Mouse (Mus musculus) CH12.LX (cell line): ENCODE measurements around the gene Fbxl22. TPM values are rescaled to one million over a fixed set of nuclear protein-coding genes. Genes with fewer than 3 reads are reported as not detected.

ENCODE experiments used
- DNase-seq: peaks from one replicate; pipeline ENCODE4 v3.0.0-alpha.2; 2013; ENCODE audit errors: extremely low read depth
- H3K27ac ChIP-seq: 2 replicates; pipeline ENCODE4 v1.5.1; 2012; ENCODE audit warnings: low read depth, mild to moderate bottlenecking, control low read depth, moderate library complexity; ENCODE audit not compliant: insufficient read depth
- H3K27me3 ChIP-seq: replicated peaks from 2 replicates; pipeline ENCODE3; 2012; ENCODE audit warnings: inconsistent platforms
- H3K36me3 ChIP-seq, 2 experiments: replicated peaks in 1 of 2; 2 replicates each; pipeline versions ENCODE3 to v1.6.1; 2012; ENCODE audit warnings: inconsistent platforms in 1 of 2, low read length in 1 of 2, mild to moderate bottlenecking in 1 of 2, mixed read lengths in 1 of 2, moderate library complexity in 1 of 2; ENCODE audit not compliant: control insufficient read depth in 1 of 2, insufficient read depth in 1 of 2
- H3K4me1 ChIP-seq, 2 experiments: 2 replicates each; pipeline ENCODE4 v1.6.1; 2012; ENCODE audit warnings: inconsistent platforms in 1 of 2, moderate library complexity in 1 of 2; ENCODE audit not compliant: insufficient read depth in 2 of 2, control insufficient read depth in 1 of 2
- H3K4me2 ChIP-seq: 2 replicates; pipeline ENCODE4 v1.6.1; 2012; ENCODE audit warnings: low read depth, mild to moderate bottlenecking, control low read depth; ENCODE audit not compliant: poor library complexity, insufficient read depth, severe bottlenecking
- H3K4me3 ChIP-seq, 3 experiments: fragments of 150-350 bp in 1 of 3; sonication (generic) in 1 of 3; replicated peaks in 1 of 3; 2 replicates each; pipeline versions ENCODE3 to v1.5.1; 2011 to 2012; ENCODE audit warnings: low read depth in 2 of 3, low read length in 2 of 3, mild to moderate bottlenecking in 2 of 3, moderate library complexity in 2 of 3, control low read depth in 1 of 3, improper control_type of control experiment in 1 of 3, inconsistent platforms in 1 of 3, mixed read lengths in 1 of 3; ENCODE audit not compliant: poor library complexity in 1 of 3
- H3K79me2 ChIP-seq: replicated peaks from 2 replicates; pipeline ENCODE4 v1.6.1; 2012; ENCODE audit warnings: mild to moderate bottlenecking, moderate library complexity; ENCODE audit not compliant: control insufficient read depth, poor library complexity, insufficient read depth, severe bottlenecking; ENCODE audit errors: extremely low read depth
- H3K9ac ChIP-seq: 2 replicates; pipeline ENCODE4 v1.6.1; 2012; ENCODE audit warnings: low read depth, mild to moderate bottlenecking, control low read depth, moderate library complexity; ENCODE audit not compliant: insufficient read depth
- H3K9me3 ChIP-seq: replicated peaks from 2 replicates; pipeline ENCODE3; 2012; ENCODE audit warnings: low read length, inconsistent platforms, mixed read lengths
- CHD2 ChIP-seq: IDR thresholded peaks from 2 replicates; pipeline ENCODE4 v1.6.1; 2011; ENCODE audit warnings: low read length, improper control_type of control experiment
- CTCF ChIP-seq, 2 experiments: IDR thresholded peaks in 1 of 2; conservative IDR thresholded peaks in 1 of 2; 2 replicates each; pipeline ENCODE4 v1.5.1; 2011 to 2012; ENCODE audit warnings: low read depth in 2 of 2, low read length in 2 of 2, improper control_type of control experiment in 1 of 2, inconsistent platforms in 1 of 2, mild to moderate bottlenecking in 1 of 2, moderate library complexity in 1 of 2
- HCFC1 ChIP-seq: IDR thresholded peaks from 2 replicates; pipeline ENCODE4 v1.6.1; 2012; ENCODE audit warnings: low read depth, mild to moderate bottlenecking, inconsistent platforms, low read length, improper control_type of control experiment
- IRF4 ChIP-seq: IDR thresholded peaks from 2 replicates; pipeline ENCODE4 v1.6.1; 2014; ENCODE audit warnings: low read depth, mild to moderate bottlenecking, inconsistent platforms, low read length, improper control_type of control experiment
- JUND ChIP-seq: conservative IDR thresholded peaks from 2 replicates; pipeline ENCODE4 v1.6.1; 2011; ENCODE audit warnings: low read depth, low read length, improper control_type of control experiment
- MAFK ChIP-seq: IDR thresholded peaks from 2 replicates; pipeline ENCODE4 v1.6.1; 2011; ENCODE audit warnings: low read length, improper control_type of control experiment; ENCODE audit not compliant: insufficient replicate concordance
- MAX ChIP-seq: IDR thresholded peaks from 2 replicates; pipeline ENCODE4 v1.6.1; 2011; ENCODE audit warnings: low read length, improper control_type of control experiment
- MEF2A ChIP-seq: IDR thresholded peaks from 2 replicates; pipeline ENCODE4 v1.6.1; 2014; ENCODE audit warnings: low read depth, mild to moderate bottlenecking, inconsistent platforms, low read length, improper control_type of control experiment, borderline replicate concordance
- MXI1 ChIP-seq: IDR thresholded peaks from 2 replicates; pipeline ENCODE4 v1.6.1; 2011; ENCODE audit warnings: mild to moderate bottlenecking, low read depth, low read length, improper control_type of control experiment
- MYC ChIP-seq: IDR thresholded peaks from 2 replicates; pipeline ENCODE4 v1.6.1; 2011; ENCODE audit warnings: low read depth, mild to moderate bottlenecking, improper control_type of control experiment, low read length
- PAX5 ChIP-seq: IDR thresholded peaks from 2 replicates; pipeline ENCODE4 v1.6.1; 2012; ENCODE audit warnings: low read length, inconsistent platforms, mixed read lengths
- POLR2A ChIP-seq: IDR thresholded peaks from 2 replicates; pipeline ENCODE4 v1.6.1; 2011; ENCODE audit warnings: low read depth, mild to moderate bottlenecking, improper control_type of control experiment, low read length
- POLR2AphosphoS2 ChIP-seq: IDR thresholded peaks from 2 replicates; pipeline ENCODE4 v1.6.1; 2011; ENCODE audit warnings: low read depth, low read length, improper control_type of control experiment
- RAD21 ChIP-seq: IDR thresholded peaks from 2 replicates; pipeline ENCODE4 v1.6.1; 2011; ENCODE audit warnings: low read depth, mild to moderate bottlenecking, low read length, improper control_type of control experiment, moderate library complexity
- RCOR1 ChIP-seq: conservative IDR thresholded peaks from 2 replicates; pipeline ENCODE4 v1.6.1; 2012; ENCODE audit warnings: low read depth, mild to moderate bottlenecking, inconsistent platforms, low read length, improper control_type of control experiment
- SIN3A ChIP-seq: IDR thresholded peaks from 2 replicates; pipeline ENCODE4 v1.6.1; 2012; ENCODE audit warnings: low read length, improper control_type of control experiment, inconsistent platforms
- SMC3 ChIP-seq: IDR thresholded peaks from 2 replicates; pipeline ENCODE4 v1.6.1; 2011; ENCODE audit warnings: low read depth, low read length, improper control_type of control experiment
- USF2 ChIP-seq: conservative IDR thresholded peaks from 2 replicates; pipeline ENCODE4 v1.6.1; 2011; ENCODE audit warnings: low read depth, low read length, improper control_type of control experiment
- ZMIZ1 ChIP-seq: IDR thresholded peaks from 2 replicates; pipeline ENCODE4 v1.6.1; 2012; ENCODE audit warnings: low read depth, mild to moderate bottlenecking, inconsistent platforms, low read length, improper control_type of control experiment
- ZNF384 ChIP-seq: IDR thresholded peaks from 2 replicates; pipeline ENCODE4 v1.6.1; 2012; ENCODE audit warnings: low read depth, low read length, improper control_type of control experiment, inconsistent platforms
- dilution Hi-C: fragments of 300-500 bp; cut with MboI; formaldehyde crosslinking; loops from 2 replicates; pipeline ENCODE4 v1.14.3; 2020; ENCODE audit warnings: low sequenced_read_pairs; ENCODE audit not compliant: extremely low pct_unique_long_range_greater_than_20kb, extremely low pct_ligation_motif_present
- in situ Hi-C: fragments of 300-500 bp; cut with MboI; formaldehyde crosslinking; loops from 3 replicates; pipeline ENCODE4 v1.14.3; 2019; ENCODE audit warnings: low sequenced_read_pairs, low pct_ligation_motif_present, low pct_unique_long_range_greater_than_20kb, mixed read lengths
- polyA plus RNA-seq: library from polyadenylated mRNA; unstranded; fragments of >175 nt; gene quantifications from 2 replicates; pipeline ENCODE4 v1.2.1, GENCODE M21; 2012; ENCODE audit warnings: low read depth; ENCODE audit not compliant: insufficient read length
- total RNA-seq, 2 experiments: library from RNA; depleted of rRNA; stranded (reverse); fragments of 300-350 nt in 1 of 2; fragments of >200 nt in 1 of 2; gene quantifications; 2 replicates each; pipeline ENCODE4 v1.2.3; 2012 to 2014

Gene Fbxl22
- total RNA-seq (2012; rRNA removed): 0.34 and 0.63 TPM in 2 replicates
- total RNA-seq (2014; rRNA removed): 0.05 and 0.19 TPM in 2 replicates
- 0.18 and 0.21 TPM in 2 replicates for polyA plus RNA-seq

GRCm38 (mm10) chr9:66514256-66514770, at the start of gene Fbxl22:
Gene Fbxl22 (minus strand): TSS chr9:66514593.
- in situ Hi-C loops (loop anchor here (10.0 to 25.0 kb wide), 4 partner anchors 190 to 473 kb away; partner anchors contain the start of genes Aph1b, Ciao2a, Gm10647 and Lactb), dilution Hi-C loops (no loop called here)
- Histone ChIP-seq H3K4me3 (no peak within 1 kb of the TSS), H3K79me2 (no peaks in the 10 kb centered on the region), H3K4me2 (no peak within 1 kb of the TSS), H3K4me1 (peaks cover 22 to 54% of the 10 kb centered on the region in 2 experiments), H3K36me3 (peaks cover 30 to 64% of the 10 kb centered on the region in 2 experiments), H3K27me3 (no peaks in the 10 kb centered on the region), H3K9ac (no peak within 1 kb of the TSS), H3K9me3 (no peaks in the 10 kb centered on the region), H3K27ac (peak within 1 kb of the TSS; percentile 95)
- TF ChIP-seq CHD2 (no peak), MEF2A (no peak), RAD21 (peak; percentile 45), CTCF (conservative IDR thresholded peaks at IDR 0.05 in 1 of 2, IDR thresholded peaks at IDR 0.05 in 1 of 2; ENCODE audit: low read depth in 2 of 2, low read length in 2 of 2) (peak in 1 of 2 experiments; percentile 64; a peak in 3 of 4 replicates), SMC3 (peak; percentile 32), ZNF384 (no peak), MAX (no peak)
- no peak for DNase-seq

- no peak overlapping the region for H3K9ac ChIP-seq
- in situ Hi-C loops (no loop called here), dilution Hi-C loops (no loop called here)
- H3K79me2 ChIP-seq: no peaks in the 10 kb centered on the region
- H3K36me3 ChIP-seq: peaks cover 0 to 12% of the 10 kb centered on the region in 2 experiments
- TF ChIP-seq RAD21: no peak
- TF ChIP-seq SIN3A: no peak
- no peak for TF ChIP-seq POLR2AphosphoS2
- no peak for TF ChIP-seq HCFC1
- TF ChIP-seq RCOR1: no peak
- no peak for TF ChIP-seq IRF4
- TF ChIP-seq MYC: no peak
- TF ChIP-seq USF2: no peak
- TF ChIP-seq PAX5: no peak
- no peak for TF ChIP-seq JUND
- no peak for TF ChIP-seq POLR2A
- no peak for TF ChIP-seq MXI1
- TF ChIP-seq ZMIZ1: no peak
- no peak for TF ChIP-seq MAFK
- H3K4me2 ChIP-seq: no peak overlapping the region
- peaks cover 0 to 19% of the 10 kb centered on the region in 2 experiments; a peak in 1 of 4 replicates for H3K4me1 ChIP-seq
- no peaks in the 10 kb centered on the region for H3K9me3 ChIP-seq
- H3K27ac ChIP-seq: no peak overlapping the region
- no peak for DNase-seq
- H3K27me3 ChIP-seq: no peaks in the 10 kb centered on the region
- no peak overlapping the region for H3K4me3 ChIP-seq
These were observed 47.8 kb upstream of the Fbxl22 start for GRCm38 (mm10) chr9:66562215-66562614.
